Mouse (Mus musculus): ENCODE measurements around the gene Plcxd3.

Gene Plcxd3

DNA sequence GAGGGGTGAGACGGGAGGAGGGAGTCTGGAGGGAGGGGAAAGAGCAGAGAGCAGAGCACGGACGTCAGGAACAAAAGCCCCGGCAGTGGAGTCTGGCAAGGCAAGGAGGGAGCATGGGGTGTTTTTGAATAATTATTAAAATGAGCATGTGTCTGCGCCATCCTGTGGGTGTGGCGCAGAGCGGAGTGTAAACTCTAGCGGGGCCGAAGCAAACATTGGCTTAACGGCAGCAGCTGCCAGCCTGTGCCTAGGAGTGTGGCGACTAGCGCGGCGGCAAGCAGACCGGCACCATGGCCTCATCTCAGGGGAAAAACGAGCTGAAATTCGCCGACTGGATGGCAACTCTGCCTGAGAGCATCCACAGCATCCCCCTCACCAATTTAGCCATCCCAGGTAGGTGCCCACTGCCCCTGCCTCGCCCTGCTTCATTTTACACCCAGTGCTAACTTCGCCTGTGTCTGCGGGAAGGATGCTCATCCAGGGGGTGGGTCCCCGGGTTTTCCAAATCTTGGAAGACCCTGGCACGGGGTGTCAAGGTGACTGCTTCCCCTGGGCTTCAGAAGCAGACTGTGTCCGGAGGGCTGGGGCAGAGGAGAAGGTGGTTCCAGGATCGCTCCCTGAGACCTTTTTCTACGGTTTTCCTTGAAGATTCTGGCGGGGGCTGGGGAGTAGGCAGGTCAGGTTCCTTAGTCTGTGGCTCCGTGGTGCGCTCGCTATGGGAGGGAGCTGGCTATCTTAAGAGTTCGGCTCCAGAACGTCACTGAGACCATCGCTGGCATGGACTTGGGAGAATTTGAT lies at the start of gene Plcxd3:
Gene Plcxd3, plus strand, starts transcription at position 69 of the 798 bp plus-strand sequence.
- peak; percentile 74 to 80 for DNase-seq

DNA sequence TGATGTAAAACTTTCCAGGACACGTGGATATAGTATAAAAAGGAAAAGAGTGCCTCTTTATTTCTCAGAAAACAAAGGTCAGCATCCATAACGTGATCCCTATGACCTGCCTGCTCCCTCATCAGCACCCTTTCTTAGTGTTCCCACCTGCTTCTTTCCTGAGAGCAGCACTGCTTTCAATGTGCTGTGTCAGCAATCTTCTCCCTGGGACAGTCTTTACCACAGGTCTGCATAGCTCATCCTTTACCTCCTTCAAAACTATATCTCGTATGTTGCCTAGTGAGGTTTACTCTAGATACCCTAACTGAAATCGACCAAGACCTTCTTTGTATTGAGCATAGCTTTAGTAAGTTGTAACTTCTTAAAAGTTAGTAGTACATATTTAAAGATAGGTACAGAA lies 43.4 kb upstream of the Plcxd3 start:
- no peak for DNase-seq

DNA sequence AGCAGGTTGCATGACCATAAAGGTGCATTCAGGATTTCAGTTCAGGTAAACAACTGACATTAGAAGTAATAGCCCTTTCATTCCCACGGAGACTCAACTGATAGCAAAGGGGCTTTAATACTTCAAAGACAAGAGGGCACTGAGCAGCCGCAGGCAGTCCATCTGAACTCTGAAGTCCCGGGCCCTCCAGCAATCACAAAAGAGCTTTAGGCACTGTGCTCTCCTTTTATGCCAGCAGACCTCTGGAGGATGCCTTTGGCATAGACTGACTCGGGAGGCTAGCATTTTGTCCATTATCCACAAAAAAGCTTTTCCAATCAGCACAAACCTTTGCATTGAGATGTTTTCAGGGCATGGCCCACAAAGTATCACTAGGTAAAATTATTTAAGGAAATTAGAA lies 33.7 kb upstream of the Plcxd3 start:
- no peak for DNase-seq

- no peak for DNase-seq
These were observed 26.3 kb upstream of the Plcxd3 start for GRCm38 (mm10) chr15:4348816-4349553.

DNA sequence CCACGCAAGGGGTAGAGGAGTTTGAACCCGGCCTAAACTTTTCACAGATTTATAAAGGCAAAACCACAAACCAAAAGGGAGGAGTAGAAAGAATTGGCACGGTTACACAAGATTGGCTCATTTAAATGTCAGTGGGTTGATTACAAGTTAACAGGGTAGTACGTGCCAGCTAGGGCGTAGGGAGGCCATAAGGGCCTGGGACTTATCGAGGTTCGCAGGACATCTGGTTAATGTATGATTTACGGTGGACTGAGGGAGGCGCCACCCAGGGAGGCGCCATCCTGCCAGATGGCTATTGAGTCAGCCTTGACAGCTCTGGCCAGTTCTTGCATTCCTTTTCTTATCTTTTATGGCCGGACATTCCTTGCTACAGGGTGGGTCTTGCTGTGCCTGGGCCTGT lies 18.9 kb upstream of the Plcxd3 start:
- peak; percentile 23 to 48 for DNase-seq

DNA sequence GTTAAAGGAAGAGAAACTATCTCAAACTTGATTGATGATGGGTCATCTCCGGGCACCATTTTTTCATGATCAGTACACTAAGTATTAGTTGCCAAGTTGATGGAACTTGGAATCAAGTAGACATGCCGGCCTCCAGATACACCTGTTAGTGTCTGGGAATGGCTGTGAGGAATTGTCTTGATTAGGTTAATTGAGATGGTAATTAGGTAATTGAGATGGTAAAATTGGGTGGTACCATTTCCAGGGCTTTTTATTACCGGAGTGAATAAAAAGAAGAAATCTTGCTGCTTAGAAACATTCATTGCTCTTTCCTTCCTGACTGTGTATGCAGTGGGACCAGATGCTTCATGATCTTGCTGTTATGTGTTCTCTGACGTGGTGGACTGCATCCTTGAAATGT lies 17.6 kb upstream of the Plcxd3 start:
- DNase-seq = no peak

- DNase-seq = no peak
These were observed 7.5 kb upstream of the Plcxd3 start for GRCm38 (mm10) chr15:4367801-4368200.

DNA sequence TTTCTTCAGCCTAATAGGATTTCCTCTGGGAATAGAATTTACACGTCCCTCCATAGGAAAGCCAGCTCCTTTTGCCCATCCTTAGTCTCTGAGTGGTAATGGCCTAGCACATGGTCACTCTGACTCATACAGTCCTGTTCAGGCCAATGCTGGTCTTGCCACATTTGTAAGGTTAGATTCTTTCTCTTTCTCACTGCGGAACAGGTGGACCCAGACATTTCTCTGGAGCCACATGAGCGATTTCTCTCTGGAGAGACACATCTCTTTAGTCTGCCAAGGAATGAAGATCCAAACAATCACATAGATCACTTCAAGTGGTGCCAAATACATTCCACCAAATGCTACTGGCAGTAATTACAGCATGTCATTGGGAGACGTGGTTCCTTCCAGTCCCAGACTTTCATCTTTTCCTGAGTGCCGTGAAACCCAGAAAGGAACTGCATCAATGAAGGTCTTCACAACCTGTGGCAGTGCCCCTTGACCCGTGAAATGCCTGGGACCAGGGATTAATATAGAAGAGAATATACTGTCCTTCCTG lies 769 bp upstream of the Plcxd3 start:
- DNase-seq = peak in 1 of 2 experiments; percentile 25

GRCm38 (mm10) chr15:4375031-4375422 lies 264 bp upstream of the Plcxd3 start:
- DNase-seq = no peak

DNA sequence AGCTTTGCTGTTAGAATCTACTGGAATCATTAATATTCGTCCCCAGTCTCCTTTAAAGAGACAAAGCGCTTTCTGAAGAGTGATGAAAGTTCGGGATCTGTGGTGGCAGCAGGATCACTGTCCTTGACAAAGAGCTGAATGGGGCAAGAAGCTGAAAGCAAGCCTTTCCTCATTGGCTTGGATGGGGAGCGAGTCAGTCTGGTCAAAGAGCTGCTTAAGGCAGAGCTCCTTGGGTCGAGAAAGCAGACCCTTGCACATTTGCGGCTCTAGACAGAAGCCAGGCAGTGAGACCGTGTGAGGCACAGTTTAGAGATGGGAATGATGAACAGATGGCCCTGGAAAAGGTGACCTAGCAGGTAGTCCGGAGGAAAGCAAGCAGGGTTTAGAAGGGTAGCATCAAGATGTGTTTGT lies 935 bp downstream of the Plcxd3 start:
- DNase-seq = peak; percentile 59 to 77

DNA sequence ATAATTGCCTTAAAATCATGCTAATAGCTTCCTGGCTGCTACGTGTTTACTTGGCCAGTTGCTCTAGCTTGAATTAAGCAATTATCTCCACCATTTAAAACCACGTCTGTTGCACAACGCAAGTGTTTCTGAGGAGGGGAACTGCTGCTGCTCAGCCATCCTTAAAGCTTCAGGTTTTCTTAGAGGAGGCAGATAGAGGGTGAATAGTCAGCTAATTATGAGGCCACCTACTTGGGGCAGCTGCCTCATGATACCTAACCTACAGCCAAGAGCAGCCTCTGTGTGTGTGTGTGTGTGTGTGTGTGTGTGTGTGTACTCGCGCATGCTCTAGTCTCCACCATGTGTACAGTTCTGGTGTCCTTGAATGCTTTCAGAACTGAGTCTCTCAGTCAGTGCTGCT lies 3.5 kb downstream of the Plcxd3 start:
- peak; percentile 55 to 61 for DNase-seq

GRCm38 (mm10) chr15:4387774-4388173 lies 12.5 kb downstream of the Plcxd3 start:
- no peak for DNase-seq

GRCm38 (mm10) chr15:4400096-4400495 lies 24.8 kb downstream of the Plcxd3 start:
- DNase-seq = no peak

DNA sequence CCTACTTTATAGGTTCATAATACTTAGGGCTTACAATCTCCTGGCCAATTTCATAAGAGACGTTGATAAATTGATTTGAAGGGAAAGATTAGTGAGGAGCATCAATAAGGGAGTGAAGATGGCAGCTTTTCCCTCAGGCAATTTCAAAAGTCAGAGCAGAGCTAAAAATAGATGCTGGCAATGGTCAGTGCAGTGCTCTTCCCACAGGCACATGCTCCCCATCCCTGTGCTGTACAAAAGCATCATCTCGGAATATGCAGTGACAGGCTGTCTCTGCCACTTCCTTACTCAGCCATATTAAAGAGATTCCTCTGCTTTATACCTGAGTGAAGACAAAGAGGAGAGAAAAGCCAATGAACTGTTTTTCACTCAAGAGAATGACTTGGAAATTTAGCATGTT lies 36.0 kb downstream of the Plcxd3 start:
- DNase-seq = peak; percentile 50 to 75

DNA sequence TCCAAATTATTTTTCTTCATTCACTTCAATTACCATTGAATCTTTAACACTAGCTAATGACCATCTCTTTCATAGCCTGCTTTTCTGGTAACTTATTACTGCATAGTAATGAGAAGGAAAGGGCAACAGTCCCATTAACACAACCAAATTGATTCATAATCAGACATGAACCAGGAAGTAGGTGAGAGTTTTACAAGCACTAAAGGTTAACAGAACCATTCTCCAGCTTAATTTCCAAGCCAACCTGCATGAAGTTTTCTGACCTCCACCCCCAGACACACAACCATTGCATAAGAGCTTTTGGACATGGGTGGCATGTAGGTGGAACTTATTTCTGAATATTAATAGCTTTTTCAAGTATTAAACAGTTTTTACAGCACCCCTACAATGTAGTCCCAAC lies 64.8 kb downstream of the Plcxd3 start:
- no peak for DNase-seq

GRCm38 (mm10) chr15:4496182-4496581 lies 120.9 kb downstream of the Plcxd3 start:
- no peak for DNase-seq

DNA sequence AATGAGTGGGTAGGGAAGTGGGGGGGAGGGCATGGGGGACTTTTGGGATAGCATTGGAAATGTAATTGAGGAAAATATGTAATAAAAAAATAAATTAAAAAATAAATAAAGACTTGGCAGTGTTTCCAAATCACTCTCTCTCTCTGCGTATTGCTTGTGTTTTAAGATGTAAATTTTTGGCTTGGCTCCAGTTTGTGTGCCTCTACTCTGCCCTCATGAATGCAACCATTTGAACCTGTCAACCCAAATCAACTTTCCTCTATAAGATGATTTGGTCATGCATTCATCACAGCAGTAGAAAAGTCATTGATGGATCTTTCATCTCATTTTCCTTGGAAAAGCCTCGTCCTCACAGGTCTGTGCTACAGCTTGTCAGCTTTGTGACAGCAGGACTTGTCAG lies 121.7 kb downstream of the Plcxd3 start:
- DNase-seq = no peak

DNA sequence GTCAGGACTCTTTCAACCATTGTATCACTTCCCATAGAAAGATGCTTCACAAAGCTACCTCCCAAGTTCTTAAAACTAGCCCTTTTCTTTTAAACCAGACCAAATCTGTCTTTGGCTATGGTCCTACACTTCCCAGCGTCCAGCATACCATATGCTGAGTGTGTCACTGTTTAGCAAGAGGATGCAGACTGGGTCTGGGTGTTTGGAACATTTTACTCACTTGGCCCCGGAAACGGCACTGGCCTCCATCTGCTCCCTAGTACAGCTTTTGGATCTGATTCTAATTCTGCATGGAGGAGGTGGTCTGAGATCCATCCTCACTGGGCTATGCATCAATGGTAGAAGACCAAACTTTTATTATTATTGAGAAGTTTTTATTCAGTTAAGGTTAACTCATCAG lies 122.7 kb downstream of the Plcxd3 start:
- DNase-seq = peak; percentile 78 to 88

GRCm38 (mm10) chr15:4503366-4503765 lies 128.1 kb downstream of the Plcxd3 start:
- no peak for DNase-seq

DNA sequence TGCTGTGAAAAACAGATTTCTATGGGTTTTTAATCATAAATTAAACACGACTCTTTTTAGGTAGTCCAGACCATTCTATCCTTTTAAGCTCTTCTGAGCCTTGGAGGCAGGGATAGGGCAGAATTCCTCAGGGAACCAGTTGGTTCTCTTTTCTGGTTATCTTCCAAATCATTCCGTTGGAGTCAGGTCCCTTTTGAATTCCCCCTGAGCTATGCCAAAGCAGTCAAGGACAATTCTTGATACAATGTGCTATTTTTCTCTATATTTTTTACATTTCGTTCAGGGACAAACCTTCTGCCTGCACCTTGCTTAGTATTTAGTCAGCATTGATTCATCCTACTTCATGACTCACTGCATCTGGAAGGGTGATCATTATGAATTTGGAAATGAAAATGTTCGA lies 128.5 kb downstream of the Plcxd3 start:
- peak in 1 of 2 experiments; percentile 50 for DNase-seq

DNA sequence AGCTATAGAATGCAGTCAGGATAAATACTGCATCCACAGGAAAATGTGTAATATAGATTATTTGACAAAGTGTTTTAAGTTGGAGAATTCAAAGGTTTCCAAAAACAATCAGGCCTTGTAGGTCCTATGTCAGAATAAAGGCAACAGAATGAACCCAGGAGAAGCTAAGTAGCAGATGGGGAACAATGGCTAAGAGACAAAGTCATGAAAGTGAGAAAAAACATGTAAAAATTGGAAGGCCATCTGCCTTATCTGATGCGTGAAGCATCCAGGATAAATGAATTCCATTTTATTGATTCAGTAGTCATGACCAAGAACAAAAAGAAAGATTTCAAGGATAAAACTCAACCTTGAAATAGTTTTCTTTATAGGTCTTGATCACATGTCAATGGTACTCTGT lies 139.4 kb downstream of the Plcxd3 start:
- DNase-seq = no peak

DNA sequence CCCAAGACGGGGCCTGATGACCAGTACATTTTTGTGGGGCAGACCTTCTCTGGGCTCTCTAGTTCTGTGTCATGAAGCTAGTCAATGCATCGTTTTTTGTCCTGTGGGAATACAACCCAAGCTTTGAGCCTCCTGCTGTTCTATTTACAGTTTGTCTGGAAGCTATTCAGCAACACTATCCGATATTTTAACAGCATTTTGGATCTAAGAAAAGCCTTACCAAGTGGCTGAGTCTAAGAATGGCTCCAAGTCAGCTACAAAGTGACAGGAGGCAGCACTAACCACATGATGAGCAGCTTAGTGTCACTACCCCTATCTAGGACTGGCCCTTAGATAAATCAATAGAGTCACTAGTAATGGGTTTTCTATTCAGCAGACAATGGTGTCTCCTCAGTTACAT lies 149.3 kb downstream of the Plcxd3 start:
- DNase-seq = no peak

- DNase-seq = no peak
These were observed 158.4 kb downstream of the Plcxd3 start for GRCm38 (mm10) chr15:4533700-4534099.

DNA sequence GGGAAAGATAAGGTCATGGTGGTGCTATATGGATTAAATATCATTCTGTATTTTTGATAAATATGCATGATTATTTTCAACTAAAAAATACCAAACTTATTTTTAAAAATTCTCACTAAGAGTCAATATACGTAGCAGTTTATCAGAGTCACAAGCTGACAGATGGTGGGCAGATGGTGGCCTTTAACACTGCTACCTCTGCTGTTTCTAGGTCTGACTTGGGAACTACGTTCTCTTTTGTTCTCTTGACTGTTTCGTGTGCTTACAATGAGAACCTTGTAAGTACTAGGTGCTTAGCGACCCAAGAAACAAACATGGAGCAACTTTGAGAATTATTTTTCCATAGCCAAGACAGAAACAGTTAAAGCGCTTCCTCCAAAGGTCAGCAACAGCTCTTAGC lies 183.8 kb downstream of the Plcxd3 start:
- peak; percentile 15 to 60 for DNase-seq
